Mouse (Mus musculus) common myeloid progenitor, adult 5-6 weeks (primary cell): Measurements from ENCODE around the gene Mmd. TPM values are rescaled to one million over a fixed set of nuclear protein-coding genes. Genes with fewer than 3 reads are reported as not detected.
A peak's percentile ranks its signal among the peaks of the same experiment; 100 is the strongest.
"Not testable (repeated sequence)": the region's sequence is repeated elsewhere in the genome, so short reads cannot be mapped to it uniquely, and the experiment has no call there.

ENCODE experiments used
- ATAC-seq: replicated peaks from 2 replicates; pipeline ENCODE4 v1.8.0; 2016; ENCODE audit warnings: low read depth, mild to moderate bottlenecking, moderate TSS enrichment, inconsistent platforms; ENCODE audit not compliant: poor library complexity, severe bottlenecking
- total RNA-seq: library from RNA; stranded (forward); fragments of 200-1000, 187-1606 nt; gene quantifications from 2 replicates; pipeline ENCODE4 v1.2.3, GENCODE M21; 2017

Mmd gene
- total RNA-seq, 1 experiment from 2014 or later = 18.1 TPM

DNA sequence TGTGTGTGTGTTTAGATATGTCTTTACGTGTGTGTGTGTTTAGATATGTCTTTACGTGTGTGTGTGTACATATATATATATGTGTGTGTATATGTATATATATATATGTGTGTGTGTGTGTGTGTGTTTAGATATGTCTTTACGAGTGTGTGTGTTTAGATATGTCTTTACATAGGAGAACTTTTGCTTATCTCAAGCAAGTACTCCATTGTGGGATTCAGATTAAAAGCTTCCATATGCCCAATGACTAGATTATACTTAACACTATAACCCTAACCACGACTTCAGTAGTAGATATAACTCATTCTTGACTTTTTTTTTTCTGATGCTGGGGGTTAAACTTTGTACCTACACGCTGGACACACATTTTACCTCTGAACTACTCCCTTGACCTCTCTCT, 30.8 kb downstream of the Mmd start:
- ATAC-seq = no peak

DNA sequence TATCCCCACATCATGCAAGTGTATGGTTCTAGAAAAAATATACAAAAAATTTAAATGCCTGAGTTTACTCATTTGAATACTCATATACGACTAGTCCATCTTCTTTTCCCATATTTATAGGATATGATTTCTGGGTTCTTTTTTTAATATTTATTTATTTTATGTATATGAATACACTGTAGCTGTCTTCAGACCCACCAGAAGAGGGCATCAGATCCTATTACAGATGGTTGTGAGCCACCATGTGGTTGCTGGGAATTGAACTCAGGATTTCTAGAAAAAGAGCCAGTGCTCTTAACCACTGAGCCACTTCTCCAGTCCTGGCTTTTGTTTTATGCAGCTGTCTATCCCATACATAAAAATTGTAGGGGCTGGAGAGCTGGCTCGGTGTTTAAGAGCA, 32.7 kb downstream of the Mmd start:
- ATAC-seq = not testable (repeated sequence)

- peak; percentile 39; the same call in 1 of the 2 replicates for ATAC-seq
These were observed 33.9 kb downstream of the Mmd start for GRCm38 (mm10) chr11:90283159-90283558.

GRCm38 (mm10) chr11:90283601-90284000, 34.3 kb downstream of the Mmd start:
- ATAC-seq = no peak

GRCm38 (mm10) chr11:90284079-90284478, 34.8 kb downstream of the Mmd start:
- ATAC-seq = no peak

DNA sequence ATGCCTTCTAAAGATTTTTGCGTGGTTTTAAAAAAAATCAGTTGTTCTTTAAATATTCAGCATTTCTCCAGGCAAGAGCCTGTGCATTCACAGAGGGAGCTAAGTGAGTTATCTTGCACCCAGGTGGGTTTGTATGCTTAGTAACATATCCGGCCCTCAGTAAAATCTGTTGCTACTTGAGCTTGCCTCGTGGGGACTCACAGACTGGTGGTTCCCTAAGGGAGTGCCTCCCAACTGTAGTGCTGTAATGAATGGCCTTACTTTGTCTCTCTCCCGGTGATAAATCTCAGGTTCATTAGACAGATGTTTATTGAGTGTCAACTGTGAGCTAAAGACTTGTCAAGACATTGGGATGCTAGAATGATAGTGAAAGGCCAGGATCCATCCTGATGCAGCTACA, 35.4 kb downstream of the Mmd start:
- ATAC-seq = no peak

- peak; percentile 53 for ATAC-seq
These were observed 37.4 kb downstream of the Mmd start for GRCm38 (mm10) chr11:90286550-90287154.

GRCm38 (mm10) chr11:90291156-90291555, 41.9 kb downstream of the Mmd start:
- ATAC-seq = no peak

DNA sequence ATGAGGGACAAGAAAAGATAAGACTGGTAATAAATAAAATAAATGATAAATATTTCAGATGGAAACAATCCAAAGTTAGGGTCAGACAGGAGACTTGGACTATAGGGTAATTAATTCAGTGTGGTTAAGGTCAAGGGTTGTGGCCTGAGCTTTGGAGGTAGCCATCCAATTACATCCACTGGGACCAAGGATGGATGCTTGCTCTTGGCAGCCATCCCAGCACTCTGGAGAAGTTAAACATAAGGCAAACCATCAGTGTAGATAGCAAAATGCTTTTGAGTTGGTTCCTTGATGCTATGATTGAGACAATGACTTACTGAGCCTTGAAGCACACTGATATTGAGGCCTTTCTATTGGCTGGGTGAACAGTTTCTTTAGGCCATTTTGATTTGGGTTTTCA, 43.5 kb downstream of the Mmd start:
- ATAC-seq = no peak

DNA sequence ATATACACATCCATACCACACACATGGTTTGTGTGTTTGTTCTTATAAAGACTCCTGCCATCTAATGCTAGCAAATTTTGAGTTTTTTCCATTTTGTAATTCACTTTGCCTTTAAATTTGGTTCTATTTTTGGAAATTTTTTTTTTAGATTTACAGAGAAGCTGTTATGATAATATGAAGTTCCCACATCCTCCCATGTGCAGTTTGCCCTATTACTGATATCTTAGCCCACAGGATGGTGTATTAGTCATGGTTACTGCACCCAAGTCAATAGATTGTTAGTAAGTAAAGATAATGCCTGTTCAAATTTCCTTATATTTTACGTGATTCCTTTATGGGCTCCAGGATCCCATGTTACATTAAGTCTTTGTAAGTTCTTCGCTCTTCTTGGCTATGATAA, 45.4 kb downstream of the Mmd start:
- peak; percentile 88 for ATAC-seq

DNA sequence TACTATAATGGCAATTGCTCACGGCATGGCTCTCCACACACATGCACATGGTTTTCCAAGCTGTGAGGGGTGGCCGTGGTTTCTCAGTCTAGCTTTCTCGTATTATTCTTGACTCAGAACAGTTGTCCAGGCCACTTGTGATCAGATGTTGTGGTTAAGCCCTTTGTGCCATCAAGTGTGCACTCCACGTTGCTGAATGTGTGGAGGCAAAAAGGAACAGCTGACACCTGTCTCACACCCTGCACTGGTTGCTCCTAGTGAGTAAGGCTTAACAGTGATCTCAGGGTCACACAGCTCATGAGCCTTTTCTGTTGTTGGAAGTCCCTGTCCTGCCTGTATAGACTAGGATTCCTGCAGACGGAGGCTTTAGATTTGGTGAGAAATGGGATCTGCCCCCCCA, 56.8 kb downstream of the Mmd start:
- ATAC-seq = no peak

GRCm38 (mm10) chr11:90306993-90307392, 57.7 kb downstream of the Mmd start:
- ATAC-seq = peak; percentile 97

DNA sequence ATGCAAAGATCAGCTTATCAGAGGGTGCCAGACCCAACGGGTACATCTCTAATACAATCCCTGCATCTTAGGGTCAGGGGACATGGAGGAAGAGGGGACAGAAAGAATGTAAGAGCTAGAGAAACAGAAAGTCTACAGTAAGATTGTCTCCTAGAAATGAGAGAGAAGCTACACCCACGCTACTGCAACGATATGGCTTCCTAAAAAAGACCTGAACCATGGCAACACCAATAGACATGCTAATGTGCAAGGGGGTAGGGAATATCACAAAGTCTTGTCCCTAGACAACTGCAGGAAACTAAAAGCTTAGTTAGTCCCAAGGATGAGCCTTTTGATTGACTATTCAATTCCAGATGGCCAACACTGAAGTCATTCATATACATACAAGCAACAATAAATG, 65.3 kb downstream of the Mmd start:
- no peak for ATAC-seq

- peak; percentile 86 for ATAC-seq
These were observed 68.2 kb downstream of the Mmd start for GRCm38 (mm10) chr11:90317482-90317881.

DNA sequence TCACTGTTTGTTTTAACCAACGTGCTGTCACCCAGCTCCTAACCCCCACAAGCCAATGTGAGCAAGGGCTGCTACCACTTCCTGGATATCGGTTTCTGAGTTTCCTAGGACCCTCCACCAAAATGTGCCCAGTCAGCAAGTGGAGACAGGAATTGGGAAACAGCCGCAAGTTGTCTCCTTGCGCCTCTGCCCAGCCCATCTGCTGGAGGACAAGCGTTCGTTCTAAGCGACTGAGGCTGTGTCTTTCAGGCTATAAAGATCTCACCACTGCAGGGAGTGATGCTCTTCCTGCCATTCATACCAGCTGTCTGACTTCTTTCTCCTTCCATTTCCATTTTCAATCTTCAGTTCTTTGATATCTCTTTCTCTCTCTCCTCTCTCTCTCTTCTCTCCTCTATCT, 71.7 kb downstream of the Mmd start:
- ATAC-seq = no peak

- no peak for ATAC-seq
These were observed 75.3 kb downstream of the Mmd start for GRCm38 (mm10) chr11:90324597-90324996.

GRCm38 (mm10) chr11:90326146-90326545, 76.9 kb downstream of the Mmd start:
- no peak for ATAC-seq

DNA sequence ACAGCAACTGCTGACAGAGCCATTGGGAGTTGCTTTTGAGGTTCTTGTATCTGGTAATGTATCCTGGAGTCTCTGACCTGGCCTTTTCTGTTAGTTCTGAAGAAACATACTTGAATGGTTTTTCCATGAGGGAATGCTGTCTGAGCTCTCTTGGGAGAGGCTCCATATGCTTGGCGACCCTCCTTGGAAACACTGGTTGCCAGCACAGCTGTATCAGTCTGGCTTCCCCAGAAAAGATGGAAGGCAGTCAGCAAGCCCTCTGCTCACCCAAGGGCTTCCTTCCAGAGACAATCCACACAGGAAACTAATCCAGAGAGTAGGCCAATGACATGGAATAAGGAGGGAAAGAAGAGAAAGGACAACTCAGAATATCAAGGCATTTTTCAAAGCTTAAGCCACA, 77.6 kb downstream of the Mmd start:
- no peak for ATAC-seq

Other genes with a start within 250 kb of the Mmd start
- gene Pctp, start 246.6 kb upstream of the Mmd start, total RNA-seq = 31.2 and 31.8 TPM in 2 replicates
- 0.27 TPM in 1 of 2 replicates, not detected in the other for gene Tmem100, start 219.1 kb upstream of the Mmd start, total RNA-seq
- 4.3 and 11.0 TPM in 2 replicates for gene Gm45716, start 61.8 kb upstream of the Mmd start, total RNA-seq
- 9.2 and 15.9 TPM in 2 replicates for gene Hlf, start 141.4 kb downstream of the Mmd start, total RNA-seq